Mouse (Mus musculus) hindbrain, embryonic 16.5 days (tissue): Measurements from ENCODE around the gene Tex13c3. TPM values are rescaled to one million over a fixed set of nuclear protein-coding genes. Genes with fewer than 3 reads are reported as not detected.
"Not testable (repeated sequence)": the region's sequence is repeated elsewhere in the genome, so short reads cannot be mapped to it uniquely, and the experiment has no call there.

Experiments
- ATAC-seq: fragments of 200-750 bp; cut with Nextera tagmentation; 2 replicates; pipeline ENCODE4 v1.8.0; 2017; ENCODE audit warnings: moderate TSS enrichment, moderate library complexity
- H3K27ac ChIP-seq: fragments of 300-500 bp; sonication (generic); 2 replicates; pipeline ENCODE4 v1.5.1; 2014; ENCODE audit warnings: low read depth, mild to moderate bottlenecking, control low read depth, low read length, moderate library complexity
- H3K27me3 ChIP-seq: fragments of 300-500 bp; sonication (generic); replicated peaks from 2 replicates; pipeline ENCODE4 v1.6.1; 2014; ENCODE audit warnings: low read length; ENCODE audit not compliant: control insufficient read depth, insufficient read depth
- H3K36me3 ChIP-seq: fragments of 300-500 bp; sonication (generic); 2 replicates; pipeline ENCODE4 v1.6.1; 2014; ENCODE audit warnings: mild to moderate bottlenecking, low read length, moderate library complexity, mixed read lengths; ENCODE audit not compliant: control insufficient read depth, insufficient read depth
- H3K4me1 ChIP-seq: fragments of 300-500 bp; sonication (generic); 2 replicates; pipeline ENCODE4 v1.6.1; 2014; ENCODE audit warnings: low read depth, low read length; ENCODE audit not compliant: control insufficient read depth, insufficient read depth
- H3K4me2 ChIP-seq: fragments of 300-500 bp; sonication (generic); 2 replicates; pipeline ENCODE4 v1.6.1; 2014; ENCODE audit warnings: mild to moderate bottlenecking, low read length, control low read depth, moderate library complexity
- H3K4me3 ChIP-seq: fragments of 300-500 bp; sonication (generic); 2 replicates; pipeline ENCODE4 v1.5.1; 2014; ENCODE audit warnings: mild to moderate bottlenecking, low read length, control low read depth, moderate library complexity
- H3K9ac ChIP-seq: fragments of 300-500 bp; sonication (generic); 2 replicates; pipeline ENCODE4 v1.6.1; 2014; ENCODE audit warnings: low read depth, mild to moderate bottlenecking, control low read depth, low read length, moderate library complexity
- H3K9me3 ChIP-seq: fragments of 300-500 bp; sonication (generic); 2 replicates; pipeline ENCODE4 v1.6.1; 2014; ENCODE audit warnings: mild to moderate bottlenecking, low read length, moderate library complexity; ENCODE audit not compliant: control insufficient read depth
- WGBS: fragments of 180-500 bp; shearing (Covaris S2); extraction: QIAGEN DNeasy Blood & Tissue Kit; methylation state at CpG from one replicate; pipeline ENCODE4 v1.1.7; 2014; 5-methylcytosine and 5-hydroxymethylcytosine counted together
- polyA plus RNA-seq: library from polyadenylated mRNA; unstranded; fragments of >200 nt; fragmentation: Nextera tagmentation; extraction: Ambion mirVana; gene quantifications from 2 replicates; pipeline ENCODE4 v1.2.1, GENCODE M21; 2015

The Tex13c3 gene
- not detected in 2 replicates for polyA plus RNA-seq

- not testable (repeated sequence) for H3K36me3 ChIP-seq, H3K4me3 ChIP-seq, H3K9me3 ChIP-seq, H3K27me3 ChIP-seq, H3K4me1 ChIP-seq, H3K27ac ChIP-seq, H3K4me2 ChIP-seq, ATAC-seq, H3K9ac ChIP-seq
- whole genome bisulfite sequencing = 95% methylated on average over 5 of the region's 5 CpGs
These were observed at the start of gene Tex13c3 for GRCm38 (mm10) chrX:19481219-19481618. Gene Tex13c3, minus strand, starts transcription at chrX:19481319.

GRCm38 (mm10) chrX:19489731-19490130, 8.6 kb upstream of the Tex13c3 start:
- H3K4me1 ChIP-seq = no peaks in the 10 kb centered on the region
- no peak overlapping the region for H3K4me3 ChIP-seq
- no peak overlapping the region for H3K4me2 ChIP-seq
- H3K27ac ChIP-seq = no peak overlapping the region
- no peaks in the 10 kb centered on the region for H3K9me3 ChIP-seq
- ATAC-seq = no peak
- 80% methylated on average over 4 of the region's 4 CpGs for WGBS
- H3K27me3 ChIP-seq = no peaks in the 10 kb centered on the region
- no peak overlapping the region for H3K9ac ChIP-seq
- H3K36me3 ChIP-seq = no peaks in the 10 kb centered on the region
